Mouse (Mus musculus) CH12.LX (cell line): ENCODE data around the gene Ankdd1b. TPM values are rescaled to one million over a fixed set of nuclear protein-coding genes. Genes with fewer than 3 reads are reported as not detected.

Experiments used
- DNase-seq: peaks from one replicate; pipeline ENCODE4 v3.0.0-alpha.2; 2013; ENCODE audit errors: extremely low read depth
- H3K27ac ChIP-seq: 2 replicates; pipeline ENCODE4 v1.5.1; 2012; ENCODE audit warnings: low read depth, mild to moderate bottlenecking, control low read depth, moderate library complexity; ENCODE audit not compliant: insufficient read depth
- H3K27me3 ChIP-seq: replicated peaks from 2 replicates; pipeline ENCODE3; 2012; ENCODE audit warnings: inconsistent platforms
- H3K36me3 ChIP-seq, 2 experiments: replicated peaks in 1 of 2; 2 replicates each; pipeline versions ENCODE3 to v1.6.1; 2012; ENCODE audit warnings: inconsistent platforms in 1 of 2, low read length in 1 of 2, mild to moderate bottlenecking in 1 of 2, mixed read lengths in 1 of 2, moderate library complexity in 1 of 2; ENCODE audit not compliant: control insufficient read depth in 1 of 2, insufficient read depth in 1 of 2
- H3K4me1 ChIP-seq, 2 experiments: 2 replicates each; pipeline ENCODE4 v1.6.1; 2012; ENCODE audit warnings: inconsistent platforms in 1 of 2, moderate library complexity in 1 of 2; ENCODE audit not compliant: insufficient read depth in 2 of 2, control insufficient read depth in 1 of 2
- H3K4me2 ChIP-seq: 2 replicates; pipeline ENCODE4 v1.6.1; 2012; ENCODE audit warnings: low read depth, mild to moderate bottlenecking, control low read depth; ENCODE audit not compliant: poor library complexity, insufficient read depth, severe bottlenecking
- H3K4me3 ChIP-seq, 3 experiments: fragments of 150-350 bp in 1 of 3; sonication (generic) in 1 of 3; replicated peaks in 1 of 3; 2 replicates each; pipeline versions ENCODE3 to v1.5.1; 2011 to 2012; ENCODE audit warnings: low read depth in 2 of 3, low read length in 2 of 3, mild to moderate bottlenecking in 2 of 3, moderate library complexity in 2 of 3, control low read depth in 1 of 3, improper control_type of control experiment in 1 of 3, inconsistent platforms in 1 of 3, mixed read lengths in 1 of 3; ENCODE audit not compliant: poor library complexity in 1 of 3
- H3K79me2 ChIP-seq: replicated peaks from 2 replicates; pipeline ENCODE4 v1.6.1; 2012; ENCODE audit warnings: mild to moderate bottlenecking, moderate library complexity; ENCODE audit not compliant: control insufficient read depth, poor library complexity, insufficient read depth, severe bottlenecking; ENCODE audit errors: extremely low read depth
- H3K9ac ChIP-seq: 2 replicates; pipeline ENCODE4 v1.6.1; 2012; ENCODE audit warnings: low read depth, mild to moderate bottlenecking, control low read depth, moderate library complexity; ENCODE audit not compliant: insufficient read depth
- H3K9me3 ChIP-seq: replicated peaks from 2 replicates; pipeline ENCODE3; 2012; ENCODE audit warnings: low read length, inconsistent platforms, mixed read lengths
- BHLHE40 ChIP-seq: IDR thresholded peaks from 2 replicates; pipeline ENCODE4 v1.6.1; 2011; ENCODE audit warnings: mild to moderate bottlenecking, low read depth, low read length, improper control_type of control experiment
- CHD1 ChIP-seq: IDR thresholded peaks from 2 replicates; pipeline ENCODE4 v1.6.1; 2012; ENCODE audit warnings: low read depth, low read length, improper control_type of control experiment, inconsistent platforms
- CHD2 ChIP-seq: IDR thresholded peaks from 2 replicates; pipeline ENCODE4 v1.6.1; 2011; ENCODE audit warnings: low read length, improper control_type of control experiment
- E2F4 ChIP-seq: IDR thresholded peaks from 2 replicates; pipeline ENCODE4 v1.6.1; 2011; ENCODE audit warnings: low read depth, low read length, improper control_type of control experiment; ENCODE audit not compliant: insufficient replicate concordance
- ELF1 ChIP-seq: IDR thresholded peaks from 2 replicates; pipeline ENCODE4 v1.6.1; 2014; ENCODE audit warnings: low read depth, mild to moderate bottlenecking, inconsistent platforms, low read length, improper control_type of control experiment
- GABPA ChIP-seq: IDR thresholded peaks from 2 replicates; pipeline ENCODE4 v1.6.1; 2012; ENCODE audit warnings: low read depth, low read length, improper control_type of control experiment, inconsistent platforms; ENCODE audit not compliant: insufficient replicate concordance
- HCFC1 ChIP-seq: IDR thresholded peaks from 2 replicates; pipeline ENCODE4 v1.6.1; 2012; ENCODE audit warnings: low read depth, mild to moderate bottlenecking, inconsistent platforms, low read length, improper control_type of control experiment
- JUND ChIP-seq: conservative IDR thresholded peaks from 2 replicates; pipeline ENCODE4 v1.6.1; 2011; ENCODE audit warnings: low read depth, low read length, improper control_type of control experiment
- KAT2A ChIP-seq: IDR thresholded peaks from 2 replicates; pipeline ENCODE4 v1.6.1; 2012; ENCODE audit warnings: low read length, improper control_type of control experiment, inconsistent platforms; ENCODE audit not compliant: insufficient replicate concordance
- MAFK ChIP-seq: IDR thresholded peaks from 2 replicates; pipeline ENCODE4 v1.6.1; 2011; ENCODE audit warnings: low read length, improper control_type of control experiment; ENCODE audit not compliant: insufficient replicate concordance
- MXI1 ChIP-seq: IDR thresholded peaks from 2 replicates; pipeline ENCODE4 v1.6.1; 2011; ENCODE audit warnings: mild to moderate bottlenecking, low read depth, low read length, improper control_type of control experiment
- NRF1 ChIP-seq: IDR thresholded peaks from 2 replicates; pipeline ENCODE4 v1.6.1; 2014; ENCODE audit warnings: low read depth, mild to moderate bottlenecking, inconsistent platforms, low read length, improper control_type of control experiment, moderate library complexity
- POLR2A ChIP-seq: IDR thresholded peaks from 2 replicates; pipeline ENCODE4 v1.6.1; 2011; ENCODE audit warnings: low read depth, mild to moderate bottlenecking, improper control_type of control experiment, low read length
- RAD21 ChIP-seq: IDR thresholded peaks from 2 replicates; pipeline ENCODE4 v1.6.1; 2011; ENCODE audit warnings: low read depth, mild to moderate bottlenecking, low read length, improper control_type of control experiment, moderate library complexity
- SIN3A ChIP-seq: IDR thresholded peaks from 2 replicates; pipeline ENCODE4 v1.6.1; 2012; ENCODE audit warnings: low read length, improper control_type of control experiment, inconsistent platforms
- TCF12 ChIP-seq: IDR thresholded peaks from 2 replicates; pipeline ENCODE4 v1.6.1; 2014; ENCODE audit warnings: low read depth, mild to moderate bottlenecking, inconsistent platforms, low read length, improper control_type of control experiment
- UBTF ChIP-seq: IDR thresholded peaks from 2 replicates; pipeline ENCODE4 v1.6.1; 2012; ENCODE audit warnings: low read depth, mild to moderate bottlenecking, inconsistent platforms, low read length, improper control_type of control experiment, moderate library complexity
- USF2 ChIP-seq: conservative IDR thresholded peaks from 2 replicates; pipeline ENCODE4 v1.6.1; 2011; ENCODE audit warnings: low read depth, low read length, improper control_type of control experiment
- ZKSCAN1 ChIP-seq: IDR thresholded peaks from 2 replicates; pipeline ENCODE4 v1.6.1; 2012; ENCODE audit warnings: low read depth, inconsistent platforms, low read length, improper control_type of control experiment, borderline replicate concordance
- ZMIZ1 ChIP-seq: IDR thresholded peaks from 2 replicates; pipeline ENCODE4 v1.6.1; 2012; ENCODE audit warnings: low read depth, mild to moderate bottlenecking, inconsistent platforms, low read length, improper control_type of control experiment
- ZNF384 ChIP-seq: IDR thresholded peaks from 2 replicates; pipeline ENCODE4 v1.6.1; 2012; ENCODE audit warnings: low read depth, low read length, improper control_type of control experiment, inconsistent platforms
- dilution Hi-C: fragments of 300-500 bp; cut with MboI; formaldehyde crosslinking; loops from 2 replicates; pipeline ENCODE4 v1.14.3; 2020; ENCODE audit warnings: low sequenced_read_pairs; ENCODE audit not compliant: extremely low pct_unique_long_range_greater_than_20kb, extremely low pct_ligation_motif_present
- in situ Hi-C: fragments of 300-500 bp; cut with MboI; formaldehyde crosslinking; loops from 3 replicates; pipeline ENCODE4 v1.14.3; 2019; ENCODE audit warnings: low sequenced_read_pairs, low pct_ligation_motif_present, low pct_unique_long_range_greater_than_20kb, mixed read lengths
- polyA plus RNA-seq: library from polyadenylated mRNA; unstranded; fragments of >175 nt; gene quantifications from 2 replicates; pipeline ENCODE4 v1.2.1, GENCODE M21; 2012; ENCODE audit warnings: low read depth; ENCODE audit not compliant: insufficient read length
- total RNA-seq, 2 experiments: library from RNA; depleted of rRNA; stranded (reverse); fragments of 300-350 nt in 1 of 2; fragments of >200 nt in 1 of 2; gene quantifications; 2 replicates each; pipeline ENCODE4 v1.2.3; 2012 to 2014

Ankdd1b gene
- total and polyA plus RNA-seq, 3 experiments, result 0.08 TPM; not detected in 2

DNA sequence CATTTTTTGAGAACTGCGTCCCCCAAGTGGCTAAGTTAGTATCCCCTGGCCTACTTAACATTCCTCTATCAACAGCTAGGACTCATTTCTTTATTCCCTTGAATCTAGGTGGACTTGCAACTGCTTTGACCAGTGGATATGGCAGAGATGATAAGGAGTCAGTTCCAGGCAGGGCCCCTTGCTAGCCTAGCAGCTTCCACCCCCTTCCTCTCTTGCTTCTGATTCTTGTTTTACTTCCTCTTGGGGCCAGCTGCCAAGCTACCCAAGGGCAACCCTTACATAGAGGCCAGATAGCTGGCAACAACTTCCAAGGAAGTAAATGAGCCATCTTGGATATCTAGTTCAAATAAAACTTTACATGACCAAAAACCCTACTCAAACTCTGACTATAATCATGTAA is 34.1 kb downstream of the Ankdd1b start:
- no peak overlapping the region for H3K9ac ChIP-seq
- no peaks in the 10 kb centered on the region for H3K36me3 ChIP-seq
- H3K27ac ChIP-seq, result no peak overlapping the region
- no peaks in the 10 kb centered on the region for H3K9me3 ChIP-seq
- H3K4me1 ChIP-seq, result peaks cover 0 to 16% of the 10 kb centered on the region in 2 experiments; a peak in 3 of 4 replicates
- no peak for DNase-seq
- dilution Hi-C loops, result no loop called here
- no peaks in the 10 kb centered on the region for H3K27me3 ChIP-seq
- H3K4me3 ChIP-seq, result no peak overlapping the region
- no peaks in the 10 kb centered on the region for H3K79me2 ChIP-seq
- no peak overlapping the region for H3K4me2 ChIP-seq
- TF ChIP-seq UBTF (no peak), CHD1 (no peak), ZMIZ1 (no peak), TCF12 (no peak), CHD2 (no peak), GABPA (no peak), NRF1 (no peak), USF2 (no peak), HCFC1 (no peak), BHLHE40 (no peak), SIN3A (no peak), ZNF384 (no peak), KAT2A (no peak), ZKSCAN1 (no peak), E2F4 (no peak), MXI1 (no peak)
- TF ChIP-seq, all 38 proteins: peak for 0
- in situ Hi-C loops, result no loop called here

GRCm38 (mm10) chr13:96435793-96436192 is 35.2 kb downstream of the Ankdd1b start:
- no peak for TF ChIP-seq JUND
- TF ChIP-seq E2F4, result no peak
- no peak for TF ChIP-seq POLR2A
- no peak for TF ChIP-seq MAFK
- TF ChIP-seq RAD21, result peak; percentile 14
- no peak for TF ChIP-seq ZNF384
- no peak for TF ChIP-seq ELF1
- Histone ChIP-seq H3K4me1 (peaks cover 0 to 16% of the 10 kb centered on the region in 2 experiments; a peak in 3 of 4 replicates), H3K9me3 (no peaks in the 10 kb centered on the region), H3K4me3 (no peak overlapping the region), H3K79me2 (no peaks in the 10 kb centered on the region), H3K4me2 (no peak overlapping the region), H3K27me3 (no peaks in the 10 kb centered on the region), H3K9ac (no peak overlapping the region), H3K36me3 (no peaks in the 10 kb centered on the region), H3K27ac (no peak overlapping the region)
- DNase-seq, result peak; percentile 8
- in situ Hi-C loops, result no loop called here
- dilution Hi-C loops, result no loop called here
